ENCODE assay signal across 8 mouse cellular contexts in the genomic region with DNA sequence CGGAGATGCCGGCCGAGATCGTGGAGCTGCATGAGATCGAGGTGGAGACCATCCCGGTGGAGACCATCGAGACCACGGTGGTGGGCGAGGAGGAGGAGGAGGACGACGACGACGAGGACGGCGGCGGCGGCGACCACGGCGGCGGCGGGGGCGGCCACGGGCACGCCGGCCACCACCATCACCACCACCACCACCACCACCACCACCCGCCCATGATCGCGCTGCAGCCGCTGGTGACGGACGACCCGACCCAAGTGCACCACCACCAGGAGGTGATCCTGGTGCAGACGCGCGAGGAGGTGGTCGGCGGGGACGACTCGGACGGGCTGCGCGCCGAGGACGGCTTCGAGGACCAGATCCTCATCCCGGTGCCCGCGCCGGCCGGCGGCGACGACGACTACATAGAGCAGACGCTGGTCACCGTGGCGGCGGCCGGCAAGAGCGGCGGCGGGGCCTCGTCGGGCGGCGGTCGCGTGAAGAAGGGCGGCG. TPM values are rescaled to one million over a fixed set of nuclear protein-coding genes. Genes with fewer than 3 reads are reported as not detected.
A peak's percentile ranks its signal among the peaks of the same experiment; 100 is the strongest.
DNase-seq lines count a peak whose midpoint lies in the region; ATAC-seq and TF ChIP-seq lines count a peak whose summit lies in the region.

No protein-coding gene starts in this region.

- H3K9me3 ChIP-seq in heart, embryonic 10.5 days, result no peaks in the 10 kb centered on the region
- H3K9me3 ChIP-seq in lung, embryonic 14.5 days (ENCODE audit: low read depth, low read length), result no peaks in the 10 kb centered on the region

- peak overlapping the region; percentile 53 for H3K4me2 ChIP-seq in lung, embryonic 14.5 days

- no peak for ATAC-seq in lung, embryonic 14.5 days (ENCODE audit: insufficient read depth)

- peaks cover 13% of the 10 kb centered on the region for H3K4me1 ChIP-seq in heart, embryonic 10.5 days
- peaks cover 12% of the 10 kb centered on the region; the same call in 1 of the 2 replicates for H3K4me1 ChIP-seq in lung, embryonic 14.5 days (ENCODE audit: insufficient read depth)

- no peaks in the 10 kb centered on the region for H3K27me3 ChIP-seq in heart, embryonic 10.5 days (ENCODE audit: insufficient read depth, poor library complexity, severe bottlenecking)
- H3K27me3 ChIP-seq in lung, embryonic 14.5 days (ENCODE audit: insufficient read depth, low read length), result no peaks in the 10 kb centered on the region

- no peak for TF ChIP-seq CTCF in lung, embryonic 14.5 days (IDR thresholded peaks at IDR 0.05; ENCODE audit: low read depth)

- under 1% methylated on average over 59 of the region's 71 CpGs for WGBS in heart, embryonic 10.5 days
- WGBS in lung, embryonic 14.5 days, result 0% methylated on average over 64 of the region's 71 CpGs

- peak; percentile 51 for DNase-seq in kidney, adult 11 months
- no peak for DNase-seq in kidney, adult 18-20 months
- peak; percentile 58 to 62 for DNase-seq in cerebellum, postnatal 10 days
- no peak for DNase-seq in heart, embryonic 10.5 days (ENCODE audit: low spot score)
- peak; percentile 47 for DNase-seq in kidney, postnatal 14 days
- no peak for DNase-seq in lung, embryonic 14.5 days
- peak; percentile 53 to 69 for DNase-seq in right cerebral cortex, postnatal 10 days (ENCODE audit: low spot score in 2 of 2)
- DNase-seq in urinary bladder, postnatal 14 days (ENCODE audit: low spot score), result peak; percentile 21

- peak overlapping the region; percentile 97 for H3K27ac ChIP-seq in heart, embryonic 10.5 days
- H3K27ac ChIP-seq in lung, embryonic 14.5 days (ENCODE audit: low read depth), result peak overlapping the region; percentile 98

- peak overlapping the region; percentile 92 for H3K9ac ChIP-seq in lung, embryonic 14.5 days

- no peaks in the 10 kb centered on the region for H3K36me3 ChIP-seq in heart, embryonic 10.5 days
- no peaks in the 10 kb centered on the region for H3K36me3 ChIP-seq in lung, embryonic 14.5 days (ENCODE audit: insufficient read depth)

- peak overlapping the region; percentile 99 for H3K4me3 ChIP-seq in heart, embryonic 10.5 days
- H3K4me3 ChIP-seq in lung, embryonic 14.5 days (ENCODE audit: low read depth, low read length), result peak overlapping the region; percentile 99

RNA-seq across cellular contexts. Expression of gene Yy1, which starts 0.7 kb away (rescaled TPM):
- polyA plus RNA-seq in heart, embryonic 10.5 days (2016; fragmentation: Nextera tagmentation; extraction: Ambion mirVana), result 11.8 and 17.5 TPM in 2 replicates
- 24.3 and 26.3 TPM in 2 replicates for polyA plus RNA-seq in lung, embryonic 14.5 days (2014; fragmentation: Nextera tagmentation; extraction: Ambion mirVana)

RNA-seq across cellular contexts. Expression of gene Slc25a29, which starts 42.2 kb away (rescaled TPM):
- 5.5 and 6.8 TPM in 2 replicates for polyA plus RNA-seq in heart, embryonic 10.5 days (2016; fragmentation: Nextera tagmentation; extraction: Ambion mirVana)
- 8.7 and 9.0 TPM in 2 replicates for polyA plus RNA-seq in lung, embryonic 14.5 days (2014; fragmentation: Nextera tagmentation; extraction: Ambion mirVana)

RNA-seq across cellular contexts. Expression of gene Slc25a47, which starts 42.3 kb away (rescaled TPM):
- polyA plus RNA-seq in heart, embryonic 10.5 days (2016; fragmentation: Nextera tagmentation; extraction: Ambion mirVana), result 7.0 and 7.3 TPM in 2 replicates
- 11.9 and 12.6 TPM in 2 replicates for polyA plus RNA-seq in lung, embryonic 14.5 days (2014; fragmentation: Nextera tagmentation; extraction: Ambion mirVana)

Comparison
In these comparisons a context has a peak if more than half of its experiments do, and no peak if none do; other contexts are left out.
1. DNase-seq: peak in kidney, adult 11 months (single experiment), cerebellum, postnatal 10 days (2 of 2), kidney, postnatal 14 days (single experiment), right cerebral cortex, postnatal 10 days (2 of 2) and urinary bladder, postnatal 14 days (single experiment); none in kidney, adult 18-20 months (single experiment), heart, embryonic 10.5 days (single experiment) and lung, embryonic 14.5 days (single experiment).